Mouse (Mus musculus) embryonic facial prominence, embryonic 14.5 days (tissue): ENCODE measurements at regions not wholly inside any gene's neighbourhood (a gene's known extent, or its start where the extent isn't known, plus 50 kb on each side); places are given as distances from the start of the nearest gene placed in this dataset.
A peak's percentile ranks its signal among the peaks of the same experiment; 100 is the strongest.

ENCODE experiments used
- ATAC-seq: fragments of 200-750 bp; cut with Nextera tagmentation; 2 replicates; pipeline ENCODE4 v1.8.0; 2017; ENCODE audit warnings: low read depth, moderate number of reproducible peaks, moderate TSS enrichment
- DNase-seq: peaks from one replicate; pipeline ENCODE4 v3.0.0-alpha.2; 2015; ENCODE audit warnings: low spot score
- H3K27ac ChIP-seq: fragments of 300-500 bp; sonication (generic); replicated peaks from 2 replicates; pipeline ENCODE4 v1.5.1; 2014; ENCODE audit warnings: low read depth, mild to moderate bottlenecking, low read length, moderate library complexity
- H3K27me3 ChIP-seq: fragments of 300-500 bp; sonication (generic); replicated peaks from 2 replicates; pipeline ENCODE4 v1.6.1; 2014; ENCODE audit warnings: low read length; ENCODE audit not compliant: control insufficient read depth, insufficient read depth
- H3K36me3 ChIP-seq: fragments of 300-500 bp; sonication (generic); 2 replicates; pipeline ENCODE4 v1.6.1; 2014; ENCODE audit warnings: low read length, mixed read lengths; ENCODE audit not compliant: control insufficient read depth, insufficient read depth
- H3K4me1 ChIP-seq: fragments of 300-500 bp; sonication (generic); 2 replicates; pipeline ENCODE4 v1.6.1; 2014; ENCODE audit warnings: antibody characterized with exemption, low read length; ENCODE audit not compliant: control insufficient read depth, insufficient read depth
- H3K4me2 ChIP-seq: fragments of 300-500 bp; sonication (generic); 2 replicates; pipeline ENCODE4 v1.6.1; 2014; ENCODE audit warnings: low read depth, mild to moderate bottlenecking, low read length, moderate library complexity, mixed read lengths
- H3K4me3 ChIP-seq: fragments of 300-500 bp; sonication (generic); 2 replicates; pipeline ENCODE4 v1.5.1; 2014; ENCODE audit warnings: low read depth, mild to moderate bottlenecking, low read length
- H3K9ac ChIP-seq: fragments of 300-500 bp; sonication (generic); 2 replicates; pipeline ENCODE4 v1.6.1; 2014; ENCODE audit warnings: low read depth, mild to moderate bottlenecking, low read length, moderate library complexity, mixed read lengths
- H3K9me3 ChIP-seq: fragments of 300-500 bp; sonication (generic); 2 replicates; pipeline ENCODE4 v1.6.1; 2016; ENCODE audit warnings: low read length; ENCODE audit not compliant: control insufficient read depth

GRCm38 (mm10) chrX:46092301-46092700 lies 236.5 kb upstream of the Actrt1 start:
- DNase-seq = peak; percentile 21
- Histone ChIP-seq H3K9ac (no peak overlapping the region), H3K36me3 (no peaks in the 10 kb centered on the region), H3K9me3 (no peaks in the 10 kb centered on the region), H3K4me3 (no peak overlapping the region), H3K27ac (no peak overlapping the region), H3K4me2 (no peak overlapping the region), H3K27me3 (no peaks in the 10 kb centered on the region), H3K4me1 (no peaks in the 10 kb centered on the region)
- ATAC-seq = peak; percentile 26; the same call in 1 of the 2 replicates
